Mouse (Mus musculus) liver, postnatal 0 days (tissue): Measurements from ENCODE around the gene Rxrb.

ENCODE experiments used
- CTCF ChIP-seq: sonication (generic); IDR thresholded peaks from 2 replicates; pipeline ENCODE4 v1.5.1; 2016; ENCODE audit warnings: antibody characterized with exemption, low read depth
- EP300 ChIP-seq: IDR thresholded peaks from 2 replicates; pipeline ENCODE4 v1.6.1; 2016; ENCODE audit warnings: antibody characterized with exemption, low read depth, mild to moderate bottlenecking

DNA sequence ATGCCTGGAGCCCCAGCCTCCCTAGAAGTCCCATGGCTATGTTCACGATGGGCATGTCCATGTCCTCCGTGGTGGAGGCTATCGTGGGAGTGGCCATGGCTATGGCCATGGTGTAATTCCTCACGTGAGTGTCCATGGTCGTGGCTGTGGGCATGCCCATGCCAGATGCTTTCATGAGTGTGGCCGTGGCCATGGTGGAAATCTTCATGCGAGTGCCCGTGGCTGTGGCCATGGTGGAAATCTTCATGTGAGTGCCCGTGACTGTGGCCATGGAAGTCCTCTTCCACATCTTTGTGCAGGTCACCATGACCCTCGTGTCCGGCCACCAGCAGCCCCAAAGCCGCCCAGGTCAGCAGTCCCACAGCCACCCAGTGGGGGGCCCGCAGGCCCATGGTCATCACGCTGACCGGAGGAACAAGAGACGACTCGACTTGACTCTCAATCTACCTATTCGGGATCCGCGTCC lies 718 bp upstream of the Rxrb start:
- no peak for TF ChIP-seq EP300
- no peak for TF ChIP-seq CTCF
